Mouse (Mus musculus) intestine, embryonic 15.5 days (tissue): ENCODE measurements around the gene Flvcr2. TPM values are rescaled to one million over a fixed set of nuclear protein-coding genes. Genes with fewer than 3 reads are reported as not detected.

Experiments used
- ATAC-seq: fragments of 200-750 bp; cut with Nextera tagmentation; 2 replicates; pipeline ENCODE4 v1.8.0; 2017; ENCODE audit warnings: moderate TSS enrichment, moderate library complexity
- H3K27ac ChIP-seq: fragments of 300-500 bp; sonication (generic); 2 replicates; pipeline ENCODE4 v1.5.1; 2015; ENCODE audit warnings: mild to moderate bottlenecking, inconsistent platforms
- H3K27me3 ChIP-seq: fragments of 300-500 bp; sonication (generic); replicated peaks from 2 replicates; pipeline ENCODE4 v1.6.1; 2015; ENCODE audit warnings: inconsistent platforms
- H3K36me3 ChIP-seq: fragments of 300-500 bp; sonication (generic); 2 replicates; pipeline ENCODE4 v1.6.1; 2015; ENCODE audit warnings: inconsistent platforms
- H3K4me1 ChIP-seq: fragments of 300-500 bp; sonication (generic); replicated peaks from 2 replicates; pipeline ENCODE4 v1.6.1; 2015; ENCODE audit warnings: inconsistent platforms
- H3K4me2 ChIP-seq: fragments of 300-500 bp; sonication (generic); replicated peaks from 2 replicates; pipeline ENCODE4 v1.6.1; 2015; ENCODE audit warnings: mild to moderate bottlenecking, inconsistent platforms
- H3K4me3 ChIP-seq: fragments of 300-500 bp; sonication (generic); replicated peaks from 2 replicates; pipeline ENCODE4 v1.5.1; 2015; ENCODE audit warnings: inconsistent platforms
- H3K9ac ChIP-seq: fragments of 300-500 bp; sonication (generic); 2 replicates; pipeline ENCODE4 v1.6.1; 2015; ENCODE audit warnings: inconsistent platforms
- H3K9me3 ChIP-seq: fragments of 300-500 bp; sonication (generic); 2 replicates; pipeline ENCODE4 v1.6.1; 2016; ENCODE audit warnings: inconsistent platforms
- WGBS: fragments of 180-500 bp; shearing (Covaris S2); methylation state at CpG from one replicate; pipeline ENCODE4 v1.1.7; 2015; 5-methylcytosine and 5-hydroxymethylcytosine counted together
- polyA plus RNA-seq: library from polyadenylated mRNA; unstranded; fragments of >200 nt; fragmentation: Nextera tagmentation; extraction: Ambion mirVana; gene quantifications from 2 replicates; pipeline ENCODE4 v1.2.1, GENCODE M21; 2015

Flvcr2 gene
- polyA plus RNA-seq, 1 experiment from 2014 or later = 2.4 TPM

GRCm38 (mm10) chr12:85747343-85747742 is 1.0 kb downstream of the Flvcr2 start:
- no peak overlapping the region for H3K9ac ChIP-seq
- H3K4me1 ChIP-seq = 0 out of 2 replicates have a peak, but pooled peaks cover 10% of the 10 kb centered on the region
- peak overlapping the region; percentile 91 for H3K4me2 ChIP-seq
- 82% methylated on average over 10 of the region's 10 CpGs for WGBS
- peak overlapping the region; percentile 46 for H3K4me3 ChIP-seq
- H3K9me3 ChIP-seq = no peaks in the 10 kb centered on the region
- no peaks in the 10 kb centered on the region for H3K36me3 ChIP-seq
- no peak overlapping the region for H3K27ac ChIP-seq
- H3K27me3 ChIP-seq = 0 out of 2 replicates have a peak, but pooled peaks cover 7% of the 10 kb centered on the region
- no peak for ATAC-seq

- no peak overlapping the region for H3K27ac ChIP-seq
- H3K9me3 ChIP-seq = no peaks in the 10 kb centered on the region
- no peak overlapping the region for H3K4me2 ChIP-seq
- H3K4me3 ChIP-seq = no peak overlapping the region
- H3K9ac ChIP-seq = no peak overlapping the region
- H3K4me1 ChIP-seq = 0 out of 2 replicates have a peak, but pooled peaks cover 10% of the 10 kb centered on the region
- no peaks in the 10 kb centered on the region for H3K36me3 ChIP-seq
- H3K27me3 ChIP-seq = 0 out of 2 replicates have a peak, but pooled peaks cover 7% of the 10 kb centered on the region
- ATAC-seq = no peak
- WGBS = 84% methylated on average over 9 of the region's 9 CpGs
Measured at GRCm38 (mm10) chr12:85749861-85750260, 3.5 kb downstream of the Flvcr2 start.

GRCm38 (mm10) chr12:85752116-85752515 is 5.8 kb downstream of the Flvcr2 start:
- Histone ChIP-seq H3K27ac (no peak overlapping the region), H3K9ac (no peak overlapping the region), H3K4me2 (no peak overlapping the region), H3K4me3 (no peak overlapping the region), H3K9me3 (no peaks in the 10 kb centered on the region), H3K27me3 (0 out of 2 replicates have a peak, but pooled peaks cover 3% of the 10 kb centered on the region), H3K4me1 (0 out of 2 replicates have a peak, but pooled peaks cover under 1% of the 10 kb centered on the region), H3K36me3 (no peaks in the 10 kb centered on the region)
- 79% methylated on average over 6 of the region's 6 CpGs for WGBS
- no peak for ATAC-seq

- no peaks in the 10 kb centered on the region for H3K9me3 ChIP-seq
- no peaks in the 10 kb centered on the region for H3K27me3 ChIP-seq
- H3K9ac ChIP-seq = no peak overlapping the region
- no peaks in the 10 kb centered on the region for H3K4me1 ChIP-seq
- no peaks in the 10 kb centered on the region for H3K36me3 ChIP-seq
- 53% methylated on average over 2 of the region's 2 CpGs for WGBS
- no peak overlapping the region for H3K27ac ChIP-seq
- no peak for ATAC-seq
- no peak overlapping the region for H3K4me2 ChIP-seq
- H3K4me3 ChIP-seq = no peak overlapping the region
Measured at GRCm38 (mm10) chr12:85753223-85753622, 6.9 kb downstream of the Flvcr2 start.

- Histone ChIP-seq H3K4me2 (no peak overlapping the region), H3K27ac (no peak overlapping the region), H3K4me3 (no peak overlapping the region), H3K9ac (no peak overlapping the region), H3K9me3 (no peaks in the 10 kb centered on the region), H3K27me3 (no peaks in the 10 kb centered on the region), H3K4me1 (no peaks in the 10 kb centered on the region), H3K36me3 (no peaks in the 10 kb centered on the region)
- ATAC-seq = peak; percentile 73
- 54% methylated on average over 5 of the region's 5 CpGs for WGBS
Measured at GRCm38 (mm10) chr12:85754611-85755265, 8.4 kb downstream of the Flvcr2 start.

- no peak for ATAC-seq
- no peaks in the 10 kb centered on the region for H3K4me1 ChIP-seq
- H3K27ac ChIP-seq = no peak overlapping the region
- WGBS = 78% methylated on average over 3 of the region's 3 CpGs
- H3K36me3 ChIP-seq = no peaks in the 10 kb centered on the region
- no peak overlapping the region for H3K4me2 ChIP-seq
- H3K9me3 ChIP-seq = no peaks in the 10 kb centered on the region
- no peak overlapping the region for H3K4me3 ChIP-seq
- H3K27me3 ChIP-seq = no peaks in the 10 kb centered on the region
- H3K9ac ChIP-seq = no peak overlapping the region
Measured at GRCm38 (mm10) chr12:85756455-85756854, 10.1 kb downstream of the Flvcr2 start.

GRCm38 (mm10) chr12:85757074-85757473 is 10.7 kb downstream of the Flvcr2 start:
- Histone ChIP-seq H3K36me3 (no peaks in the 10 kb centered on the region), H3K4me3 (no peak overlapping the region), H3K4me1 (no peaks in the 10 kb centered on the region), H3K9me3 (no peaks in the 10 kb centered on the region), H3K9ac (no peak overlapping the region), H3K27me3 (no peaks in the 10 kb centered on the region), H3K27ac (no peak overlapping the region), H3K4me2 (no peak overlapping the region)
- 66% methylated on average over 3 of the region's 3 CpGs for WGBS
- no peak for ATAC-seq

GRCm38 (mm10) chr12:85758741-85759140 is 12.4 kb downstream of the Flvcr2 start:
- peak; percentile 34; the same call in 1 of the 2 replicates for ATAC-seq
- Histone ChIP-seq H3K27ac (no peak overlapping the region), H3K4me3 (no peak overlapping the region)

GRCm38 (mm10) chr12:85761471-85761870 is 15.1 kb downstream of the Flvcr2 start:
- 85% methylated on average over 4 of the region's 4 CpGs for WGBS

More at GRCm38 (mm10) chr12:85758741-85759140, 12.4 kb downstream of the Flvcr2 start:
- Histone ChIP-seq H3K36me3 (no peaks in the 10 kb centered on the region), H3K9me3 (no peaks in the 10 kb centered on the region), H3K9ac (no peak overlapping the region), H3K27me3 (no peaks in the 10 kb centered on the region), H3K4me2 (no peak overlapping the region), H3K4me1 (no peaks in the 10 kb centered on the region)
- 69% methylated on average over 8 of the region's 8 CpGs for WGBS

GRCm38 (mm10) chr12:85764686-85765085 is 18.3 kb downstream of the Flvcr2 start:
- Histone ChIP-seq H3K9me3 (no peaks in the 10 kb centered on the region), H3K27ac (no peak overlapping the region), H3K4me3 (no peak overlapping the region), H3K4me1 (no peaks in the 10 kb centered on the region), H3K9ac (no peak overlapping the region), H3K27me3 (no peaks in the 10 kb centered on the region), H3K36me3 (no peaks in the 10 kb centered on the region), H3K4me2 (no peak overlapping the region)
- ATAC-seq = no peak
- 51% methylated on average over 1 of the region's 1 CpGs for WGBS

More at GRCm38 (mm10) chr12:85761471-85761870, 15.1 kb downstream of the Flvcr2 start:
- ATAC-seq = no peak
- H3K9me3 ChIP-seq = no peaks in the 10 kb centered on the region
- no peaks in the 10 kb centered on the region for H3K27me3 ChIP-seq
- H3K36me3 ChIP-seq = no peaks in the 10 kb centered on the region
- H3K4me2 ChIP-seq = no peak overlapping the region
- H3K9ac ChIP-seq = no peak overlapping the region
- H3K4me3 ChIP-seq = no peak overlapping the region
- no peaks in the 10 kb centered on the region for H3K4me1 ChIP-seq
- no peak overlapping the region for H3K27ac ChIP-seq

GRCm38 (mm10) chr12:85766287-85766686 is 19.9 kb downstream of the Flvcr2 start:
- no peaks in the 10 kb centered on the region for H3K27me3 ChIP-seq
- no peaks in the 10 kb centered on the region for H3K9me3 ChIP-seq
- no peak overlapping the region for H3K27ac ChIP-seq
- no peaks in the 10 kb centered on the region for H3K36me3 ChIP-seq
- no peak for ATAC-seq
- H3K4me2 ChIP-seq = no peak overlapping the region
- no peaks in the 10 kb centered on the region for H3K4me1 ChIP-seq
- H3K4me3 ChIP-seq = no peak overlapping the region
- 58% methylated on average over 3 of the region's 3 CpGs for WGBS
- no peak overlapping the region for H3K9ac ChIP-seq

- Histone ChIP-seq H3K9me3 (no peaks in the 10 kb centered on the region), H3K4me3 (no peak overlapping the region), H3K4me1 (no peaks in the 10 kb centered on the region), H3K27ac (no peak overlapping the region), H3K27me3 (no peaks in the 10 kb centered on the region), H3K36me3 (no peaks in the 10 kb centered on the region), H3K4me2 (no peak overlapping the region), H3K9ac (no peak overlapping the region)
- no peak for ATAC-seq
- WGBS = 59% methylated on average over 4 of the region's 4 CpGs
Measured at GRCm38 (mm10) chr12:85767750-85768149, 21.4 kb downstream of the Flvcr2 start.

GRCm38 (mm10) chr12:85771356-85771755 is 25.0 kb downstream of the Flvcr2 start:
- no peaks in the 10 kb centered on the region for H3K4me1 ChIP-seq
- H3K27me3 ChIP-seq = no peaks in the 10 kb centered on the region
- H3K36me3 ChIP-seq = no peaks in the 10 kb centered on the region
- 39% methylated on average over 3 of the region's 3 CpGs for WGBS
- ATAC-seq = no peak
- H3K27ac ChIP-seq = no peak overlapping the region
- H3K4me3 ChIP-seq = no peak overlapping the region
- H3K9ac ChIP-seq = no peak overlapping the region
- H3K4me2 ChIP-seq = no peak overlapping the region
- no peaks in the 10 kb centered on the region for H3K9me3 ChIP-seq
